Mouse (Mus musculus): ENCODE measurements around the gene Gpd1. TPM values are rescaled to one million over a fixed set of nuclear protein-coding genes. Genes with fewer than 3 reads are reported as not detected.
"Not testable (repeated sequence)": the region's sequence is repeated elsewhere in the genome, so short reads cannot be mapped to it uniquely, and the experiment has no call there.

Gene Gpd1
- polyA plus RNA-seq, 1 experiment from 2014 or later = 6.8 TPM

DNA sequence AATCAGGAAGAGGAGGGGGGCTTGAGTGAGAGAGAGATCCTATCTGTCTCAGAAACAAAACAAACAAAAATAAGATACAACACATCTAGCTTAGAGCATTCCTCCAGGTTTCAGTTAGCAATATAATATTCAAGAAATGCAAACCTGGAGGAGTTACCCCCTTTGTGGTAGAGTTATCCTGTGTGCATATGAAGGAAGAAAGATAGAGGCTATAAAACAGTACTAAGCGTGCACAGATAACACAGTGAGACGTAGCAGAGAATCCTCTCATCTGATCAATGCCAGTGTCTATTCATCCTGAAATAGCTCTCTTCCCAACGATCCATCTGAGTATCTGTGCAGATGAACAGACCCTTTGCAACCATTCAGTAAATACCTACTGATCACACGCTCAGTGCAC is 50.2 kb downstream of the Gpd1 start:
- no peak overlapping the region for H3K4me2 ChIP-seq (replicated peaks; ENCODE audit: low read depth)
- no peak for TF ChIP-seq EP300 (optimal IDR thresholded peaks at IDR 0.05)
- H3K4me1 ChIP-seq (replicated peaks; ENCODE audit: control insufficient read depth, insufficient read depth) = no peaks in the 10 kb centered on the region
- no peak overlapping the region for H3K4me3 ChIP-seq (ENCODE audit: low read depth, low read length)
- no peaks in the 10 kb centered on the region for H3K36me3 ChIP-seq (ENCODE audit: control insufficient read depth, insufficient read depth, low read length)
- DNase-seq (ENCODE audit: low spot score) = no peak
- no peaks in the 10 kb centered on the region for H3K9me3 ChIP-seq (ENCODE audit: control insufficient read depth, low read length)
- H3K9ac ChIP-seq (ENCODE audit: low read length) = no peak overlapping the region
- no peaks in the 10 kb centered on the region for H3K27me3 ChIP-seq (ENCODE audit: control insufficient read depth, insufficient read depth, low read length)
- no peak for ATAC-seq (ENCODE audit: low FRiP score, low TSS enrichment)
- no peak overlapping the region for H3K27ac ChIP-seq (replicated peaks)
- WGBS = 81% methylated on average over 4 of the region's 4 CpGs

DNA sequence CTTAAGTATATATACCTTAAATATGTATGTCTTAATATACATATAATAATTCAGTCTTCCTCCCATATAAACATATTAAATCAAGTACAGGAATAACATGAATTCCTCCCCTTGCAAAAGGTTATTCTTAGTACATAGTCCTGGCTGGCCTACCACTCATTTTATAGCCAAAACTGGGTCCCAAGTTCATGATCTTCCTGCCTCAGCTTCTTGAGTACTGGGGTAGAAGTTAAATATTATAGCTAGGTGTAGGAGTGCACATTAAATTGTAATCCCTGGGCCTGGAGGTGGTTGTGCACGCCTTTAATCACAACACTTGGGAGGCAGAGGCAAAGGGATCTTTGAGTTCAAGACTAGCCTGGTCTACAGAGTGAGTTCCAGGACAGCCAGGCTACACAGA is 51.4 kb downstream of the Gpd1 start:
- no peak overlapping the region for H3K9ac ChIP-seq (ENCODE audit: low read length)
- no peak overlapping the region for H3K27ac ChIP-seq (replicated peaks)
- WGBS = 84% methylated on average over 1 of the region's 1 CpGs
- ATAC-seq (ENCODE audit: low FRiP score, low TSS enrichment) (no peak), DNase-seq (ENCODE audit: low spot score) (no peak)
- TF ChIP-seq EP300 (optimal IDR thresholded peaks at IDR 0.05) = no peak
- TF ChIP-seq CTCF (IDR thresholded peaks at IDR 0.05; ENCODE audit: low read depth) = no peak
- no peaks in the 10 kb centered on the region for H3K9me3 ChIP-seq (ENCODE audit: control insufficient read depth, low read length)
- no peaks in the 10 kb centered on the region for H3K4me1 ChIP-seq (replicated peaks; ENCODE audit: control insufficient read depth, insufficient read depth)
- H3K27me3 ChIP-seq (ENCODE audit: control insufficient read depth, insufficient read depth, low read length) = no peaks in the 10 kb centered on the region
- H3K4me2 ChIP-seq (replicated peaks; ENCODE audit: low read depth) = no peak overlapping the region
- no peak overlapping the region for H3K4me3 ChIP-seq (ENCODE audit: low read depth, low read length)
- no peaks in the 10 kb centered on the region for H3K36me3 ChIP-seq (ENCODE audit: control insufficient read depth, insufficient read depth, low read length)

DNA sequence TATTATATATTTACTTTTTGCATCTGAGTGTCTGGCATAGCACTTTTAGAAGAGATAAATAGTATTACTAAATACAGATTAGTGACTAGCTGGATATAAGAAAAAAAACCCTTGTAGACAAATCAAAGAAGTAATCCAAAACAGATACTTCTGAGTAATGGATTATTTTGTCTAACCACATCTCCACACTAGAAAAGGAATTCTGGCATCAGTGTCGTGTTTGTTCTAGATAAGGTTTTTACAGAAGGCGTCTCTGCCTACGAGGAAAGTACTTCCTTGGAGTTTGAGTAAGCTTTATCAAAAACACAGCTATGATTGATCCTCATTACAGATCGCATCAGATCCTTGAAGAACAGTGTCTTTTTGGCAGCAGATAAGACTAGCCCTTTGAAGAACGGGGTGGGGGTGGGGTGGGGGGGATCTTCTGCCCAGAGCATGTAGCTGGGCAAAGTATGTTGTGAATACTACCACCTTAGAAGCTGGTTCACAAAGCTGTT is 53.7 kb downstream of the Gpd1 start:
- ATAC-seq (ENCODE audit: low FRiP score, low TSS enrichment) = no peak
- Histone ChIP-seq H3K27me3 (ENCODE audit: control insufficient read depth, insufficient read depth, low read length) (no peaks in the 10 kb centered on the region), H3K9ac (ENCODE audit: low read length) (peak overlapping the region; percentile 81), H3K27ac (replicated peaks) (peak overlapping the region; percentile 92; the same call in 1 of the 2 replicates), H3K4me3 (ENCODE audit: low read depth, low read length) (peak overlapping the region; percentile 72), H3K36me3 (ENCODE audit: control insufficient read depth, insufficient read depth, low read length) (no peaks in the 10 kb centered on the region), H3K4me2 (replicated peaks; ENCODE audit: low read depth) (peak overlapping the region; percentile 86), H3K9me3 (ENCODE audit: control insufficient read depth, low read length) (no peaks in the 10 kb centered on the region), H3K4me1 (replicated peaks; ENCODE audit: control insufficient read depth, insufficient read depth) (no peaks in the 10 kb centered on the region)
- TF ChIP-seq EP300 (optimal IDR thresholded peaks at IDR 0.05) = no peak
- no peak for TF ChIP-seq CTCF (IDR thresholded peaks at IDR 0.05; ENCODE audit: low read depth)
- 4% methylated on average over 5 of the region's 5 CpGs for WGBS
- DNase-seq (ENCODE audit: low spot score) = no peak

DNA sequence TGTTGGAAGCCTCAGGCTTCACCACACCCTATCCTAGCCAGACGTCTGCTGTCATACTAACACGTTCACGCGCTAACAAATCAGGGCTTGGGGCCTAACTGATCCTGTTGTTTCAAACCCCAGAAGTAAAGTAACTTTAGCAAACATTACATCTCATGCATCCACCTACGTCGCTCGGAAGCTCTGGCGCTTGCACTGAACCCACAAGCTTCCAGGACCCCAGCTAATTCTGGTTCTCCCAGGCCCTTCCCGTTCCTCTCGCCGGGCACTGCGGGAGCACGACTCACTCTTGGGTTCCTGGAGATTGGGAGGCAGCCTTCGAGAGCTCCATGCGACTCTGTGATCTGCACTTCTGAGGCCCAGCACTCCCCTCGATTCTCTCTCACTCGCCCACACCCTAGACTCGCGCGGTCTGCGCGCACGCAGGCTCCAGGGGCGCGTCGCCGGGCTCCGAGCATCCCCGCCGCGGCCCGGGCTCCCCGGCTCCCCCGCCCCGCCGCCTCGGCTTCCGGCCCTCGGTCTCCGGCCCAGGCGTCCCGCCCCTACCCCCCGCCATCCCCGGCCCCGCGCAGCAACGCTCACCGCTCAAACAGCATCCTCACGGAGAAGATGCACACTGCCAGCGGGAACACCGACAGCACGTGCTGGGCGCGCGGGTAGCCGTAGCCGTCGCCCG is 54.4 kb downstream of the Gpd1 start:
- Histone ChIP-seq H3K4me3 (ENCODE audit: low read depth, low read length) (peak overlapping the region; percentile 72), H3K27ac (replicated peaks) (peak overlapping the region; percentile 92), H3K4me2 (replicated peaks; ENCODE audit: low read depth) (peak overlapping the region; percentile 86), H3K36me3 (ENCODE audit: control insufficient read depth, insufficient read depth, low read length) (no peaks in the 10 kb centered on the region), H3K9ac (ENCODE audit: low read length) (peak overlapping the region; percentile 81), H3K27me3 (ENCODE audit: control insufficient read depth, insufficient read depth, low read length) (no peaks in the 10 kb centered on the region), H3K4me1 (replicated peaks; ENCODE audit: control insufficient read depth, insufficient read depth) (no peaks in the 10 kb centered on the region), H3K9me3 (ENCODE audit: control insufficient read depth, low read length) (no peaks in the 10 kb centered on the region)
- WGBS = 0% methylated on average over 46 of the region's 59 CpGs
- no peak for TF ChIP-seq CTCF (IDR thresholded peaks at IDR 0.05; ENCODE audit: low read depth)
- TF ChIP-seq EP300 (optimal IDR thresholded peaks at IDR 0.05) = no peak
- peak; percentile 56 for ATAC-seq (ENCODE audit: low FRiP score, low TSS enrichment)
- DNase-seq (ENCODE audit: low spot score) = no peak

DNA sequence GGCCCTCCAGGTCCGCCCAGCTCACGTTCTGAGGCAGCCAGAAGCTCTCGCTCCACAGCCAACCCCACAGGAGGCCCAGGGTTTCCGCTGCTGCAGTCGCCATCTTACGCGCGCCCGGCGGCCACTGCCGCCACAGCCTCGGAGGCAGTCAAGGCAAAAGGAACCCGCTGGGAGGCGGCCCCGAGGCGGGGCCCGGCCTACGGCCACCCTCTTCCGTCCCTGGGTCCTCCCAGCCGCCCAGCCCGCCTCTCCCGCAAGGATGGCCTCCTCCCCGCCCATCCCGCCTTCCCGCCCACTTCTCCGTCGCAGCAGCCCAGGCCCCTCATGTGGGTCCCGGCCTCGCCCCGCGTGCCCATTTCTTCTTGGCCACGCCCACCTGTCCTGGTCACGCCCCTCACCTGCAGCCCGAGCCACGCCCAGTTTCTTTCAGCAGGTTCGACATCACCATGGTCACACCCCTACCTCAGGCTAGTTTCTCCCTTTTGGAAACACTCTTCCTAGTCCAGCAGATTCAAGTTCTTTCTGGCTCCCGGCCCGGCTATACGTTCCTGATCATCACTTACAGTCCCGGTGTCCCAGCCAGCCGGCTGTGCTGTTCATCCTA is 55.1 kb downstream of the Gpd1 start:
- TF ChIP-seq EP300 (optimal IDR thresholded peaks at IDR 0.05) (no peak), CTCF (IDR thresholded peaks at IDR 0.05; ENCODE audit: low read depth) (peak; percentile 47)
- WGBS = 0% methylated on average over 38 of the region's 41 CpGs
- H3K4me3 ChIP-seq (ENCODE audit: low read depth, low read length) = peak overlapping the region; percentile 72

DNA sequence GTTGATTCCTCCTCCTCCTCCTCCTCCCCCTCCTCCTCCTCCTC is 55.4 kb downstream of the Gpd1 start, which contains the start of gene Cers5:
Gene Cers5 (minus strand): TSS at position 5 of the 44 bp plus-strand sequence.
- peak within 1 kb of the TSS; percentile 92 for H3K27ac ChIP-seq (replicated peaks)
- not testable (repeated sequence) for H3K36me3 ChIP-seq (ENCODE audit: control insufficient read depth, insufficient read depth, low read length); H3K27me3 ChIP-seq (ENCODE audit: control insufficient read depth, insufficient read depth, low read length); H3K4me1 ChIP-seq (replicated peaks; ENCODE audit: control insufficient read depth, insufficient read depth); ATAC-seq (ENCODE audit: low FRiP score, low TSS enrichment); H3K9me3 ChIP-seq (ENCODE audit: control insufficient read depth, low read length); DNase-seq (ENCODE audit: low spot score)
- peak within 1 kb of the TSS; percentile 81 for H3K9ac ChIP-seq (ENCODE audit: low read length)
- peak within 1 kb of the TSS; percentile 86 for H3K4me2 ChIP-seq (replicated peaks; ENCODE audit: low read depth)
- peak within 1 kb of the TSS; percentile 72 for H3K4me3 ChIP-seq (ENCODE audit: low read depth, low read length)

More for the DNA sequence above, 55.1 kb downstream of the Gpd1 start:
- Histone ChIP-seq H3K4me1 (replicated peaks; ENCODE audit: control insufficient read depth, insufficient read depth) (no peaks in the 10 kb centered on the region), H3K36me3 (ENCODE audit: control insufficient read depth, insufficient read depth, low read length) (no peaks in the 10 kb centered on the region), H3K9me3 (ENCODE audit: control insufficient read depth, low read length) (no peaks in the 10 kb centered on the region), H3K27ac (replicated peaks) (peak overlapping the region; percentile 92), H3K27me3 (ENCODE audit: control insufficient read depth, insufficient read depth, low read length) (no peaks in the 10 kb centered on the region), H3K9ac (ENCODE audit: low read length) (peak overlapping the region; percentile 81), H3K4me2 (replicated peaks; ENCODE audit: low read depth) (peak overlapping the region; percentile 86)
- DNase-seq (ENCODE audit: low spot score) = peak; percentile 96
- ATAC-seq (ENCODE audit: low FRiP score, low TSS enrichment) = peak; percentile 96
